Mouse (Mus musculus): ENCODE measurements at regions not wholly inside any gene's neighbourhood (a gene's known extent, or its start where the extent isn't known, plus 50 kb on each side); places are given as distances from the start of the nearest gene placed in this dataset.

DNA sequence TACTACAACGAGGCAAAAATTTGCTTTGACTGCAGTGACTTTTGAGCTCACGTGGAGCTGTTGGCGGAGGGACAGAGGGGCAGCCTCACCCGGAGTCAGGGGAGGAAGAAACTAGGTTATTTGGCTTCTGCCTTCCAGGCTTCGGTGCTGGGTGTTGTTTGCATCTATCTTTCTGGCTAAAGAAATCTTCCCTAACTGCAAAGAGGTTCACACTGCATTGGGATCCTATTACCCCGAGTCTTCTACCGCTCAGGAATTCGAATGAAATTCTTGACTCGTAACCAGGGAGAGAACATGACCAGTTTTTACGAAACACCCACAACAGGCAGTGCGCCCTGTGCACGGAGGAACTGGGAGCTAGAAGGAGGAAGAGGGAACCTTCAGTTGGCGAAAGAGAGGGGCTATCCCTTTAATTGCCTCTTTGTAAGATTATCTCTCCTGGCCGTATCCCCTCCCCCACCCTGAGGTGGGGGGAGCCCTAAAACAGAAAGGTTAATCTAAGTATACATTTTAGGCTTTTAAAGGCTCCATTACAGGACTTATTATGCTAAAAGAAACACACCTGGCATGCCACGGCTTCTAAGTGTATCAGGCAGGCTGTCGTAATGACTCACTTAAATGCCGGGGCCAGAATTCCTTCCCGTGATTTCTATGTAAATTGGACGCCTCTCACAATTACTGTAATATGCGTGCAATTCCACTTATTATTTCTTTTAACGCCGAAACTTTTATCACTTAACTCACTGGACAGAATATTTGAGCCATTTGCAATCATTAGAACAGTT lies 115.5 kb upstream of the A230072I06Rik start:
- no peak overlapping the region for H3K27ac ChIP-seq (ENCODE audit: insufficient read depth, low read depth)
- no peaks in the 10 kb centered on the region for H3K36me3 ChIP-seq (replicated peaks in 1 of 2; ENCODE audit: control insufficient read depth in 1 of 2, insufficient read depth in 1 of 2, low read length in 1 of 2)
- H3K27me3 ChIP-seq (replicated peaks): peaks cover 33% of the 10 kb centered on the region
- DNase-seq (ENCODE audit: extremely low read depth): no peak
- H3K9ac ChIP-seq (ENCODE audit: insufficient read depth, low read depth): no peak overlapping the region
- no peaks in the 10 kb centered on the region for H3K9me3 ChIP-seq (replicated peaks; ENCODE audit: low read length)
- no peak overlapping the region for H3K4me3 ChIP-seq (replicated peaks in 1 of 3; ENCODE audit: low read depth in 2 of 3, low read length in 2 of 3, poor library complexity in 1 of 3)
- no peak for TF ChIP-seq NRF1 (IDR thresholded peaks at IDR 0.05; ENCODE audit: low read depth, low read length)
- TF ChIP-seq ZNF384 (IDR thresholded peaks at IDR 0.05; ENCODE audit: low read depth, low read length): no peak
- TF ChIP-seq JUN (IDR thresholded peaks at IDR 0.05; ENCODE audit: insufficient read depth, low read depth, low read length): no peak
- TF ChIP-seq IRF4 (IDR thresholded peaks at IDR 0.05; ENCODE audit: low read depth, low read length): no peak
- TF ChIP-seq ZMIZ1 (IDR thresholded peaks at IDR 0.05; ENCODE audit: low read depth, low read length): no peak
- no peak for TF ChIP-seq CHD1 (IDR thresholded peaks at IDR 0.05; ENCODE audit: low read depth, low read length)
- no peak for TF ChIP-seq MXI1 (IDR thresholded peaks at IDR 0.05; ENCODE audit: low read depth, low read length)
- no peak for TF ChIP-seq ETS1 (conservative IDR thresholded peaks at IDR 0.05; ENCODE audit: low read depth, low read length)
- no peak for TF ChIP-seq CTCF (conservative IDR thresholded peaks at IDR 0.05 in 1 of 2, IDR thresholded peaks at IDR 0.05 in 1 of 2; ENCODE audit: low read depth in 2 of 2, low read length in 2 of 2)
- no peak for TF ChIP-seq ELF1 (IDR thresholded peaks at IDR 0.05; ENCODE audit: low read depth, low read length)
- no peak for TF ChIP-seq MAX (IDR thresholded peaks at IDR 0.05; ENCODE audit: low read length)
- no peak for TF ChIP-seq PAX5 (IDR thresholded peaks at IDR 0.05; ENCODE audit: low read length)
- no peak for TF ChIP-seq TCF12 (IDR thresholded peaks at IDR 0.05; ENCODE audit: low read depth, low read length)
- no peak for TF ChIP-seq EP300 (IDR thresholded peaks at IDR 0.05; ENCODE audit: low read length)
- H3K79me2 ChIP-seq (replicated peaks; ENCODE audit: control insufficient read depth, extremely low read depth, insufficient read depth, poor library complexity, severe bottlenecking): no peaks in the 10 kb centered on the region
- no peak overlapping the region for H3K4me2 ChIP-seq (ENCODE audit: insufficient read depth, low read depth, poor library complexity, severe bottlenecking)
- dilution Hi-C loops (cut with MboI; ENCODE audit: extremely low pct_ligation_motif_present, extremely low pct_unique_long_range_greater_than_20kb, low sequenced_read_pairs) (no loop called here), in situ Hi-C loops (cut with MboI; ENCODE audit: low pct_ligation_motif_present, low pct_unique_long_range_greater_than_20kb, low sequenced_read_pairs) (no loop called here)
- H3K4me1 ChIP-seq (ENCODE audit: control insufficient read depth in 1 of 2, insufficient read depth in 2 of 2): no peaks in the 10 kb centered on the region

DNA sequence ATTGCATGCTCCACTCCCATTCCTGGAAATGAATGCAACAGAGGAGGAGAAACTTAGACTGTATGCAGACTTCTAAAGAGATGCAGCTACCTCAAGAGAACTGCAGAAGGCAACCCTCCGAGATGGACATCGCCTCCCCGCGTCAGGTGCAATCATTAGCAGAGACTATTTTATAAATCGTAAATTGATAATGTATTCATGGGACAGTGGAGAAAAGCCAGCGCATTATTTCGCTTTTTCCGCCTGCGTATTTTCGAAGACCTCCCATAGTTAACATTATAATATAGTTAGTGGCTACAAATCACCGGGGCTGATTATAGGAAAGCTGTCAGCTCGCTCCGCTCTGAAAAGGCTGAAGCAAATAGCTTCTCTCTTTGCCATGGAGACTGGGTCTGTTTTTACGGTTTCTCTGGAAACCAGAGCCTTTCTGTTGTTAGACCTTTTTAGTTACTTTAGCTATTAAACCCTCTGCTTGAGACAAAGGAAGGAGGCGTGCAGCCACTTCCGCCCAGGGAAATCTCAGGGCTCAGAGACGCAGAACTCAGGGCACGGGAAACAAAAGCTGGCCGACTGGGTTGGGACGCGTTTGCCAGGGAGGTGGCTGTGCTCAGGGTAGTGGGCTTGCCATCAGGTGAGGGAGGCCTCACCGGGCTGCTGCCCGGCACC lies 113.0 kb upstream of the A230072I06Rik start:
- peaks cover 33% of the 10 kb centered on the region for H3K27me3 ChIP-seq (replicated peaks)
- H3K79me2 ChIP-seq (replicated peaks; ENCODE audit: control insufficient read depth, extremely low read depth, insufficient read depth, poor library complexity, severe bottlenecking): no peaks in the 10 kb centered on the region
- no peaks in the 10 kb centered on the region for H3K36me3 ChIP-seq (replicated peaks in 1 of 2; ENCODE audit: control insufficient read depth in 1 of 2, insufficient read depth in 1 of 2, low read length in 1 of 2)
- no peak overlapping the region for H3K27ac ChIP-seq (ENCODE audit: insufficient read depth, low read depth)
- H3K4me2 ChIP-seq (ENCODE audit: insufficient read depth, low read depth, poor library complexity, severe bottlenecking): no peak overlapping the region
- in situ Hi-C loops (cut with MboI; ENCODE audit: low pct_ligation_motif_present, low pct_unique_long_range_greater_than_20kb, low sequenced_read_pairs) (no loop called here), dilution Hi-C loops (cut with MboI; ENCODE audit: extremely low pct_ligation_motif_present, extremely low pct_unique_long_range_greater_than_20kb, low sequenced_read_pairs) (no loop called here)
- no peaks in the 10 kb centered on the region for H3K4me1 ChIP-seq (ENCODE audit: control insufficient read depth in 1 of 2, insufficient read depth in 2 of 2)
- no peak for DNase-seq (ENCODE audit: extremely low read depth)
- no peak overlapping the region for H3K4me3 ChIP-seq (replicated peaks in 1 of 3; ENCODE audit: low read depth in 2 of 3, low read length in 2 of 3, poor library complexity in 1 of 3)
- TF ChIP-seq MEF2A (IDR thresholded peaks at IDR 0.05; ENCODE audit: borderline replicate concordance, low read depth, low read length): no peak
- TF ChIP-seq GABPA (IDR thresholded peaks at IDR 0.05; ENCODE audit: insufficient replicate concordance, low read depth, low read length): no peak
- no peak for TF ChIP-seq E2F4 (IDR thresholded peaks at IDR 0.05; ENCODE audit: insufficient replicate concordance, low read depth, low read length)
- no peak for TF ChIP-seq BHLHE40 (IDR thresholded peaks at IDR 0.05; ENCODE audit: low read depth, low read length)
- no peak for TF ChIP-seq SMC3 (IDR thresholded peaks at IDR 0.05; ENCODE audit: low read depth, low read length)
- no peak for TF ChIP-seq SIN3A (IDR thresholded peaks at IDR 0.05; ENCODE audit: low read length)
- H3K9me3 ChIP-seq (replicated peaks; ENCODE audit: low read length): no peaks in the 10 kb centered on the region
- no peak overlapping the region for H3K9ac ChIP-seq (ENCODE audit: insufficient read depth, low read depth)
